Mouse (Mus musculus): ENCODE data around the gene Tapbpl.

- TF ChIP-seq CTCF (IDR thresholded peaks at IDR 0.05; ENCODE audit: borderline replicate concordance, insufficient read depth, low read depth, low read length), result no peak
- TF ChIP-seq POLR2A (IDR thresholded peaks at IDR 0.05; ENCODE audit: borderline replicate concordance, insufficient read depth, low read length), result peak; percentile 43; the same call in 1 of the 2 replicates
Observed at GRCm38 (mm10) chr6:125191332-125192015, 40.2 kb downstream of the Tapbpl start, which contains the start of the genes Ncapd2 and Mrpl51.
